Mouse (Mus musculus) B cell, adult 2 months (primary cell): ENCODE measurements around the gene Slc50a1.
A peak's percentile ranks its signal among the peaks of the same experiment; 100 is the strongest.

Source experiments
- DNase-seq, 2 experiments: peaks; one replicate each; pipeline ENCODE4 v3.0.0; 2022

Slc50a1 gene

GRCm38 (mm10) chr3:89270051-89270755 lies at the start of gene Slc50a1:
Gene Slc50a1, minus strand, starts transcription at chr3:89270570.
- DNase-seq: peak; percentile 73 to 74

GRCm38 (mm10) chr3:89319591-89320350 lies 49.4 kb upstream of the Slc50a1 start:
- peak; percentile 43 to 45 for DNase-seq

- peak in 1 of 2 experiments; percentile 17 for DNase-seq
Measured at GRCm38 (mm10) chr3:89318971-89319590, 48.7 kb upstream of the Slc50a1 start.

GRCm38 (mm10) chr3:89318316-89318715 lies 47.9 kb upstream of the Slc50a1 start:
- no peak for DNase-seq

- no peak for DNase-seq
Measured at GRCm38 (mm10) chr3:89317246-89317645, 46.9 kb upstream of the Slc50a1 start.

GRCm38 (mm10) chr3:89316833-89317232 lies 46.5 kb upstream of the Slc50a1 start:
- DNase-seq: peak; percentile 71 to 77

GRCm38 (mm10) chr3:89315930-89316831 lies 45.8 kb upstream of the Slc50a1 start:
- peak; percentile 21 to 23 for DNase-seq

GRCm38 (mm10) chr3:89315195-89315929 lies 45.0 kb upstream of the Slc50a1 start:
- peak; percentile 79 for DNase-seq

- DNase-seq: no peak
Measured at GRCm38 (mm10) chr3:89314791-89315190, 44.4 kb upstream of the Slc50a1 start.

GRCm38 (mm10) chr3:89314340-89314739 lies 44.0 kb upstream of the Slc50a1 start:
- no peak for DNase-seq

GRCm38 (mm10) chr3:89308089-89308488 lies 37.7 kb upstream of the Slc50a1 start:
- DNase-seq: peak; percentile 71 to 73

GRCm38 (mm10) chr3:89305551-89306325 lies 35.4 kb upstream of the Slc50a1 start:
- no peak for DNase-seq

GRCm38 (mm10) chr3:89305105-89305504 lies 34.7 kb upstream of the Slc50a1 start:
- DNase-seq: no peak

- no peak for DNase-seq
Measured at GRCm38 (mm10) chr3:89304440-89304839, 34.1 kb upstream of the Slc50a1 start.

GRCm38 (mm10) chr3:89300514-89300913 lies 30.1 kb upstream of the Slc50a1 start:
- no peak for DNase-seq

- no peak for DNase-seq
Measured at GRCm38 (mm10) chr3:89300071-89300470, 29.7 kb upstream of the Slc50a1 start.

- peak; percentile 32 to 37 for DNase-seq
Measured at GRCm38 (mm10) chr3:89299499-89299898, 29.1 kb upstream of the Slc50a1 start.

- no peak for DNase-seq
Measured at GRCm38 (mm10) chr3:89298908-89299307, 28.5 kb upstream of the Slc50a1 start.

- DNase-seq: no peak
Measured at GRCm38 (mm10) chr3:89296761-89297396, 26.5 kb upstream of the Slc50a1 start.

GRCm38 (mm10) chr3:89295685-89296230 lies 25.4 kb upstream of the Slc50a1 start:
- DNase-seq: no peak
